Mouse (Mus musculus) testis, adult 2 months (tissue): ENCODE measurements around the gene Nfatc2. TPM values are rescaled to one million over a fixed set of nuclear protein-coding genes. Genes with fewer than 3 reads are reported as not detected.

Source experiments
- H3K27ac ChIP-seq: fragments of 200-500 bp; 2 replicates; pipeline ENCODE4 v1.5.1; 2012; ENCODE audit warnings: low read depth, low read length; ENCODE audit not compliant: control insufficient read depth, insufficient read depth
- H3K27me3 ChIP-seq: fragments of 200-500 bp; 2 replicates; pipeline ENCODE4 v1.6.1; 2012; ENCODE audit warnings: mild to moderate bottlenecking, low read length, moderate library complexity; ENCODE audit not compliant: control insufficient read depth, insufficient read depth
- H3K36me3 ChIP-seq: fragments of 200-500 bp; 2 replicates; pipeline ENCODE4 v1.6.1; 2012; ENCODE audit warnings: mild to moderate bottlenecking, low read length; ENCODE audit not compliant: control insufficient read depth, insufficient read depth
- H3K4me1 ChIP-seq: fragments of 200-500 bp; 2 replicates; pipeline ENCODE4 v1.6.1; 2012; ENCODE audit warnings: low read length; ENCODE audit not compliant: control insufficient read depth, insufficient read depth
- H3K4me3 ChIP-seq: fragments of 200-500 bp; 2 replicates; pipeline ENCODE4 v1.5.1; 2012; ENCODE audit warnings: low read depth, mild to moderate bottlenecking, low read length, moderate library complexity, mixed read lengths; ENCODE audit not compliant: control insufficient read depth
- CTCF ChIP-seq: fragments of 200-500 bp; IDR thresholded peaks from 2 replicates; pipeline ENCODE4 v1.5.1; 2012; ENCODE audit warnings: low read depth, mild to moderate bottlenecking, inconsistent platforms, low read length, moderate library complexity; ENCODE audit not compliant: control insufficient read depth, insufficient read depth, insufficient replicate concordance
- POLR2A ChIP-seq: fragments of 200-500 bp; IDR thresholded peaks from 2 replicates; pipeline ENCODE4 v1.6.1; 2012; ENCODE audit warnings: low read depth, mild to moderate bottlenecking, inconsistent platforms, low read length, moderate library complexity; ENCODE audit not compliant: control insufficient read depth
- polyA plus RNA-seq: library from polyadenylated mRNA; depleted of rRNA; stranded (reverse); fragments of >200 nt; gene quantifications from 2 replicates; pipeline ENCODE4 v1.2.3, GENCODE M21; 2012

The Nfatc2 gene
- polyA plus RNA-seq, 1 experiment = 2.1 TPM

DNA sequence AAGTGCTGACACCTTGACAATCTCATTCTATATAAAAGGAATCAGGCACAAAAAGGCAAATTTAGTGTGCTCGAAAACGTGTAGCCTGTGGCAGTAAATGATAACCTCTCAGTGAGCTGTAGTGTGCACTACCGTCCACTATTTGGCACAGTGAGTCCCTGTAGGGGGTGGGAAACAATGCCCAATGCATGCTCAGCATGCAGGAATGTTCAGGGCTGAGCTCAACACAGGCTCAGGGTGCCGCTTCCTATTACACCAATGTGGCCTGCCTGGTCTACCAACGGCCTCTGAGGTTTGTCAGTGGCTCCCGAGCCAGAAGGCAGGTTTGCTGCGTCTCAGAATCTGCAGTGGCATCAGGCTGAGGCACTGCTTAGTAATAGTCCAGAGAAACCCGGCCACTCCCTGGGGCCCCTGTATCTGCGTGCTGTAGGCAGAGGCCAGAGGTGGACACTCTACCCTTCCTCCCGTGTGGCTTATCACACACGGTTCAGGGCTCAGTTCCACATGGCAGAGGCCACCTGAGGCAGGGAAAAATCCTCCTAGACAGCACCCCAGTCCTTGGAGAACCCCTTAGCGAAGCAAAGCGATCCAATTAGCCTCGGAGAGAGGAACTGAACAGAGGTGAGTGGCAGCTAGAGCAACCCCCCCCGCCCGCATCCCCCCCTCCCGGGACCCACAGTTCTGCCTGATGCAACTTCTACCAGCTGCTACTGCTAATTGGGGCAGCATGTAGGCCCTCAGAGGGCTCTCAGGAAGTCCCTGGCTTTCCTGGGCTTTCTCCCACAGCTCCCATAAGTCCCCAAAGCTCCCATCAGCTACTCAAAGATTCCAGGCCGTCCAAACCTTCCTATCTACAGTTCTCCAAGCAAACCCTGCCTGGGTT lies 74.7 kb downstream of the Nfatc2 start:
- H3K27ac ChIP-seq = no peak overlapping the region
- no peaks in the 10 kb centered on the region for H3K36me3 ChIP-seq
- H3K4me1 ChIP-seq = peaks cover 15% of the 10 kb centered on the region
- no peaks in the 10 kb centered on the region for H3K27me3 ChIP-seq
- TF ChIP-seq CTCF = no peak
- no peak for TF ChIP-seq POLR2A
- H3K4me3 ChIP-seq = no peak overlapping the region; the same call in 1 of the 2 replicates

DNA sequence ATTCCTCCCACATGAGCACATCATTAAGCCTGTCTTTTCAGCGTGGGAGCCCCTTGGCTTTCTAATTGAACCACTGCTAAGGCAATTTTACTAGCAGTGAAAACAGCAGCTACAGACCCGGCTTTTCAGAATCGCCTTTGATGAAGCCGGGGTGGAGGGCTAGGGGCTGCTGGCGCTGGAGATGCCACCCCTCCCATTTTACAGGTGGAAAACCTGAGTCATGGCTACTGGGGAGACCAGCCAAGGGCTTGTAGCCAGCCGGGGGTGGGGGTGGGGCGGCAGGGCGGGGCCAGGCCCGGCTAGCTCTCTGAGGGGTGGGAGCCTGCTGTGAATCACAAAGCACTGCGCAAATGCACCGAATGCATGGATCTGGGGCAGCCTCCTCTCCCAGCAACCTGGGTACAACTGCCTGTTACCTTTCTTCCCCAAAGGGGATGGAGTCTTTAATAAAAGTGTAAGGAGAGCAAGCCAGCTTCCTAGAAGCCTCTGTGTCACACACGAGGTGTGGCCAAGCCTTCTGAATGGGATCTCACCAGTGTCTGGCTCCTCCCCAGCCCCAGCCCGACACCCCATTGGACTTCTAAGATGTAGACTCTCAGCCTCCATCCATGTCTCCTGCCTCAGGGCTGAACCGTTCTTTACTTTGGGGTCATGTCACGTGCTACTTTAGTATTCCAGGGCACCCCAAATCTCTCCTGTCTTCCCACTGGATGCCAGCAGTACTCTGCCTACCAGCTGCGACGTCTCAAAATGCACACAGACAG lies 75.9 kb downstream of the Nfatc2 start:
- H3K27ac ChIP-seq = no peak overlapping the region
- no peaks in the 10 kb centered on the region for H3K36me3 ChIP-seq
- TF ChIP-seq CTCF (no peak), POLR2A (no peak)
- peak overlapping the region; percentile 26 for H3K4me3 ChIP-seq
- H3K4me1 ChIP-seq = peaks cover 15% of the 10 kb centered on the region
- no peaks in the 10 kb centered on the region for H3K27me3 ChIP-seq

DNA sequence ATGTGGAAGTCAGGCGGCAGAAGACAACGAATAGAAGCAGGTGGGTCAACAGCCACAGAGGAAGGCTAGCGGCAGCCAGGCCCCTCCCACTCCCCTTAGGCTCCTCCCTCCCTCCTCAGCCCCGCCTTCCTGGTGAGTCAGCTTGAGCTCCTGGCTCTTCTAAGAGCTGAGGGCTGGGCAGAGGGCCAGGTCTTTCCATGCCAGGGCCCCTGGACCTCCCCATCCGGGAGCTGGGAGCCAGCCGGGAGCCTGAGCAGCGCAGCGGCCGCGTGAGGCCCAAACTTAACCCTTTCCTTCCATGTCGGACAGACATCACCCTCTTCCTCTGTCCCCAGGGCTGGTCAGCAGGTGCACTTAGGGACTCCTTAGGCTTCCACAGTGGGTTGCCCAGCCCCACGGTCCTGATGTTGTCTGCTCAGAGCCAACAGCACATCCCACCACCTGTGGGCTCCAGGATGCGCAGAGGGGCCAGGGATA lies 76.5 kb downstream of the Nfatc2 start:
- peak overlapping the region; percentile 26 for H3K4me3 ChIP-seq
- TF ChIP-seq POLR2A (no peak), CTCF (no peak)
- H3K27me3 ChIP-seq = no peaks in the 10 kb centered on the region
- H3K4me1 ChIP-seq = peaks cover 15% of the 10 kb centered on the region
- no peaks in the 10 kb centered on the region for H3K36me3 ChIP-seq
- no peak overlapping the region for H3K27ac ChIP-seq

DNA sequence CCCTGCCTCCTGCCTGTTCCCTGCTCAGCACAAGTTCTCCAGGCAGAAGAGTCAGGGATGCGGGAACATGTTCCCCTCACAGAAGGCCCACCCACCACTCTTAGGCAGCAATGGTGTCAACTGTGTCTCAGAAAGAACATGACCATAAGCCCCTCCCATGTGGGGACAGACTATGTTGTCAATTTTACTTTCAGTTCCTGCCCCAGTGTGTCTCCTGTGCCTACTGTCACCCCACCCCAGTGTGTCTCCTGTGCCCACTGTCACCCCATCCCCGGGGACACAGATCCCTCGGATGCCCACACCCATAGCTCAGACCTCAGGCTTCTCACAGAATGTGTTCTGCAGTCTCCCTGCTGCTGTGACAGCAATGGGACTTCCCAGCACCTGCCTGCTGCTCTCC lies 79.2 kb downstream of the Nfatc2 start:
- H3K4me1 ChIP-seq = peaks cover 15% of the 10 kb centered on the region
- H3K36me3 ChIP-seq = no peaks in the 10 kb centered on the region
- no peaks in the 10 kb centered on the region for H3K27me3 ChIP-seq
- H3K4me3 ChIP-seq = no peak overlapping the region
- TF ChIP-seq POLR2A = no peak
- no peak for TF ChIP-seq CTCF
- H3K27ac ChIP-seq = no peak overlapping the region

DNA sequence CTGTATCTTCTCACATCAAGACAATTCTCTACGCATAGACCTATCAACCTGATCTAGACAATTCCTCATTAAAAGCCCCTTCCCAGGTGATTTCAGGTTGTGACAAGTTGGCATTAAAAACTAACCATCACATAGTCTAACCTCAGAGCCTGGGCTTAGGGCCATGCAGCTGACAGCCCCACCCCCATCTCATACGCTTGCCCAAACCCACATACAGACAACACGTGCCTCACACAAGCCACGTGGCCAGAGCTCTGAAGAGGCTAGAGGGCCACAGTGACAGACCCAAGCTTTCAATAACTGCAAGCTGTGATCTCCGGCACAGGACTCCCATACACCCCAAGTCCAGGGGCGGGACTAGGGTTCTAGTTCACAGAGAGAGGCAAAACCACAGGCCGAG lies 80.7 kb downstream of the Nfatc2 start:
- Histone ChIP-seq H3K36me3 (no peaks in the 10 kb centered on the region), H3K4me1 (peaks cover 13% of the 10 kb centered on the region), H3K27ac (no peak overlapping the region), H3K27me3 (no peaks in the 10 kb centered on the region), H3K4me3 (no peak overlapping the region)
- TF ChIP-seq POLR2A (no peak), CTCF (no peak)

DNA sequence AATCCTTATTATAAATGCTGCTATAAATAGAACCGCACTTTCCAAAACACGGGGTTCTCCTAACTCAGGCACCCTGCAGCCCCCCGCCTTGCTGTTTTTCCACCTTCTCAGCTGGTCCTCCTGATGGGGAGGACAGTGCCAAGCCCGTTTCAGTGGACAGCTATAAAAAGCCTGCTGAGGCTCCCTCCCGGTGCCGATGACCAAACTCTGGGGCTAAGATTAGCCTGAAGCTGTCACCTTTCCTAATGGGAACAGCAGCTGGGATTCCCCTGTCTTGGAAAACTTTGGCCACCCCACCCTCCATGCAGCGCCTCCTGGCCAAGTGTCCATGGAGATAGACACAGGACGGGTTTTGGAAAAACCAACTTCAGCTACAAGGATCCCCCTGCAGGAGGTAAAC lies 81.9 kb downstream of the Nfatc2 start:
- Histone ChIP-seq H3K4me3 (no peak overlapping the region), H3K4me1 (peaks cover 3% of the 10 kb centered on the region), H3K27me3 (no peaks in the 10 kb centered on the region), H3K36me3 (no peaks in the 10 kb centered on the region), H3K27ac (no peak overlapping the region)
- TF ChIP-seq CTCF = no peak
- TF ChIP-seq POLR2A = no peak

DNA sequence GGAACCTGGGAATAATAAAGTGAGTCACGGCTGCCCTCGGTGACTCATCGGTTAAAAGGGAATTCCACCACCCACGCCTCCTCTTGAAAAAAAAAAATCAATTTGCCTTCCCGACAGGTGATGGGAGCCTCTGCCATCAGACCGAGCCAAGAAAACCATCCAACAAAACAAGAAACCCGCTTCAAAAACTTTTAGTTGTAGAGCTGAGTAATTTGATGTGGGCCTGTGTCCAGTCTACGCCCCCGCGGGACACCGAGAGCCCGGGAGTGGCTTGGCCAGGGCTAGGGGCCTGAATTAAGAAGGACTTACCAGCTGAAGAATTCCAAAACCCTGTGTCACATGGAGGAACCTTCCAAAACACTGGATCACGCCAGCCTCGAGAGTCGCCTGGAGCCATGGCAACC lies 83.2 kb downstream of the Nfatc2 start:
- Histone ChIP-seq H3K4me1 (no peaks in the 10 kb centered on the region; the same call in 1 of the 2 replicates), H3K27ac (no peak overlapping the region), H3K27me3 (no peaks in the 10 kb centered on the region), H3K4me3 (no peak overlapping the region), H3K36me3 (no peaks in the 10 kb centered on the region)
- TF ChIP-seq POLR2A (no peak), CTCF (no peak)
